Mouse (Mus musculus) G1E (cell line): ENCODE results near the gene Cse1l. TPM values are rescaled to one million over a fixed set of nuclear protein-coding genes. Genes with fewer than 3 reads are reported as not detected.

ENCODE experiments used
- ATAC-seq: 2 replicates; pipeline ENCODE4 v1.8.0; 2016; ENCODE audit warnings: mild to moderate bottlenecking; ENCODE audit not compliant: insufficient number of reproducible peaks, poor library complexity, low FRiP score, severe bottlenecking; ENCODE audit errors: extremely low read depth
- DNase-seq: peaks from one replicate; pipeline ENCODE4 v3.0.0; 2012; ENCODE audit warnings: low spot score
- H3K27me3 ChIP-seq: 2 replicates; pipeline ENCODE4 v1.6.1; 2012; ENCODE audit warnings: mild to moderate bottlenecking, low read length, inconsistent platforms; ENCODE audit not compliant: insufficient read depth
- H3K36me3 ChIP-seq: replicated peaks from 2 replicates; pipeline ENCODE3; 2012; ENCODE audit warnings: mild to moderate bottlenecking, inconsistent platforms
- H3K4me1 ChIP-seq: 2 replicates; pipeline ENCODE4 v1.6.1; 2012; ENCODE audit warnings: low read depth, low read length, inconsistent platforms, mixed read lengths; ENCODE audit not compliant: insufficient read depth
- H3K4me3 ChIP-seq: 2 replicates; pipeline ENCODE4 v1.5.1; 2012; ENCODE audit warnings: low read depth, mild to moderate bottlenecking, inconsistent platforms, low read length, moderate library complexity, mixed read lengths
- H3K9me3 ChIP-seq: replicated peaks from 2 replicates; pipeline ENCODE4 v1.6.1; 2012; ENCODE audit warnings: inconsistent platforms
- CTCF ChIP-seq: IDR thresholded peaks from 2 replicates; pipeline ENCODE4 v1.5.1; 2012; ENCODE audit warnings: low read depth, low read length, inconsistent platforms, mixed read lengths
- GATA1 ChIP-seq: IDR thresholded peaks from 2 replicates; pipeline ENCODE4 v1.6.1; 2012; ENCODE audit warnings: borderline replicate concordance, low read length, inconsistent platforms, mixed read lengths
- GATA2 ChIP-seq: IDR thresholded peaks from 2 replicates; pipeline ENCODE4 v1.6.1; 2012; ENCODE audit warnings: low read depth, low read length, inconsistent platforms, borderline replicate concordance
- POLR2AphosphoS5 ChIP-seq: IDR thresholded peaks from 2 replicates; pipeline ENCODE4 v1.6.1; 2012; ENCODE audit warnings: low read depth, low read length, inconsistent platforms; ENCODE audit not compliant: insufficient replicate concordance
- TAL1 ChIP-seq: conservative IDR thresholded peaks from 2 replicates; pipeline ENCODE4 v1.6.1; 2012; ENCODE audit warnings: low read depth, low read length, inconsistent platforms, mixed read lengths
- polyA plus RNA-seq: library from polyadenylated mRNA; stranded (reverse); fragments of >175 nt; gene quantifications from 2 replicates; pipeline ENCODE4 v1.2.3, GENCODE M21; 2012
- total RNA-seq, 2 experiments: library from RNA; stranded (forward) in 1 of 2; stranded (reverse) in 1 of 2; fragments of 200-1000 nt in 1 of 2; fragments of >200 nt in 1 of 2; fragmentation: Nextera tagmentation in 1 of 2; gene quantifications; 2 replicates each; pipeline ENCODE4 v1.2.3; 2014 to 2017

The Cse1l gene
- total and polyA plus RNA-seq, 3 experiments, result 18.2 to 174 (median 141) TPM

GRCm38 (mm10) chr2:166944346-166944745 is 38.5 kb downstream of the Cse1l start:
- Histone ChIP-seq H3K4me3 (no peak overlapping the region), H3K9me3 (no peaks in the 10 kb centered on the region), H3K4me1 (no peaks in the 10 kb centered on the region), H3K27me3 (no peaks in the 10 kb centered on the region), H3K36me3 (peaks cover 92% of the 10 kb centered on the region)
- TF ChIP-seq POLR2AphosphoS5 (no peak), GATA2 (no peak), TAL1 (no peak), GATA1 (no peak), CTCF (no peak)
- ATAC-seq (no peak), DNase-seq (no peak)

- Histone ChIP-seq H3K36me3 (peaks cover 95% of the 10 kb centered on the region), H3K27me3 (no peaks in the 10 kb centered on the region), H3K9me3 (no peaks in the 10 kb centered on the region), H3K4me1 (no peaks in the 10 kb centered on the region), H3K4me3 (no peak overlapping the region)
- TF ChIP-seq POLR2AphosphoS5, result no peak
- TF ChIP-seq GATA1, result no peak
- TF ChIP-seq GATA2, result no peak
- no peak for TF ChIP-seq TAL1
- TF ChIP-seq CTCF, result no peak
- ATAC-seq (no peak), DNase-seq (no peak)
Observed at GRCm38 (mm10) chr2:166945456-166945855, 39.6 kb downstream of the Cse1l start.

DNA sequence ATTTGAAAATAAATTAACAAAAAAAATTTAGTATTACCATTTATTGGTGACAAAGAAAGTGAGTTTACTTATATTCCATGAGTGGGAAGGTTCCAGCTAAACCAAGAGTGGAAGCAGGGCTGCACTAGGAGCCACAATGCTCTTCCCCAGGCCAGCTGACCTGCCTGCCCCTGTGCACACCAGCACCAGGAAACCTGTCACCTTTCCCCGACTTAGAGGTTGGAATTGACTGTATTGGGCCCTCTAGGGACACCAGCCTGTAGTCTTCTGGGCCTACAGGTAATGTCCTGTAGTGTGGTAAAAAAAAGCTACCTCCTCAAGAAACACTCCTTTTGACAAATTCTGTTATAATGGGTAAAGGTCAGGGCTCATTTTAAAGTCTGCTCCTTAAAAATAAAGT is 42.4 kb downstream of the Cse1l start:
- peaks cover 94% of the 10 kb centered on the region for H3K36me3 ChIP-seq
- no peaks in the 10 kb centered on the region for H3K4me1 ChIP-seq
- ATAC-seq, result no peak
- no peak overlapping the region for H3K4me3 ChIP-seq
- H3K9me3 ChIP-seq, result no peaks in the 10 kb centered on the region
- no peak for TF ChIP-seq GATA2
- no peak for TF ChIP-seq CTCF
- no peak for TF ChIP-seq TAL1
- no peak for TF ChIP-seq GATA1
- TF ChIP-seq POLR2AphosphoS5, result no peak
- no peak for DNase-seq
- H3K27me3 ChIP-seq, result no peaks in the 10 kb centered on the region

GRCm38 (mm10) chr2:166948936-166949335 is 43.1 kb downstream of the Cse1l start:
- no peaks in the 10 kb centered on the region for H3K4me1 ChIP-seq
- DNase-seq (no peak), ATAC-seq (no peak)
- H3K27me3 ChIP-seq, result no peaks in the 10 kb centered on the region
- TF ChIP-seq GATA1 (no peak), GATA2 (no peak), POLR2AphosphoS5 (no peak), TAL1 (no peak), CTCF (no peak)
- H3K36me3 ChIP-seq, result peaks cover 94% of the 10 kb centered on the region
- H3K4me3 ChIP-seq, result no peak overlapping the region
- no peaks in the 10 kb centered on the region for H3K9me3 ChIP-seq

GRCm38 (mm10) chr2:166950853-166951648 is 45.2 kb downstream of the Cse1l start:
- Histone ChIP-seq H3K36me3 (peaks cover 98% of the 10 kb centered on the region), H3K9me3 (no peaks in the 10 kb centered on the region), H3K4me3 (no peak overlapping the region), H3K4me1 (no peaks in the 10 kb centered on the region), H3K27me3 (no peaks in the 10 kb centered on the region)
- ATAC-seq (no peak), DNase-seq (no peak)
- TF ChIP-seq TAL1 (no peak), GATA1 (no peak), GATA2 (no peak), CTCF (no peak), POLR2AphosphoS5 (no peak)

DNA sequence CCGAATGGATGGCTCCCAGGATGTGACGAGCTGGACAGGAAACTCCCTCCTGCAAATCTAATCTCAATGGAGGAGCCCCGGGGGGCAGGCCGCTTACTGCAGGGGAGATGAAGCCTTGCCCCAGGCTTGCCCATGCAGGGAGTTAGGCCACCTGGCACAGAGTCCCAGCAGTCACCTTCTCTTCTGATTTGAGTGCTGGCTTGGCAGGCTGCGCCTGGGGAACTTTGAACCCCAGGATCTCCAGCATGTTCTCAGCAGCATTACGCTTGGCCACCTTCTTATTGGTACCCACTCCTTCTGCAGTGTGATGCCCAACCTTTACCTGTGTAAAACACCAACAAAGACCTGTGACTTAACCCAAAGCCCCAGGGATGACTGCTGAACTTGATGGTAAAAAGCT is 46.3 kb downstream of the Cse1l start:
- no peaks in the 10 kb centered on the region; the same call in 1 of the 2 replicates for H3K4me1 ChIP-seq
- no peaks in the 10 kb centered on the region for H3K27me3 ChIP-seq
- ATAC-seq, result no peak
- TF ChIP-seq GATA2 (no peak), POLR2AphosphoS5 (no peak), GATA1 (no peak), TAL1 (no peak), CTCF (no peak)
- peaks cover 99% of the 10 kb centered on the region for H3K36me3 ChIP-seq
- no peak for DNase-seq
- H3K9me3 ChIP-seq, result no peaks in the 10 kb centered on the region
- no peak overlapping the region for H3K4me3 ChIP-seq
